Mouse (Mus musculus) MEL (cell line): ENCODE results near the gene Klf2. TPM values are rescaled to one million over a fixed set of nuclear protein-coding genes. Genes with fewer than 3 reads are reported as not detected.

ENCODE experiments used
- DNase-seq: peaks from one replicate; pipeline ENCODE4 v3.0.0; 2011; ENCODE audit warnings: low read depth, low spot score
- H3K27ac ChIP-seq: 2 replicates; pipeline ENCODE4 v1.5.1; 2012; ENCODE audit warnings: low read depth, mild to moderate bottlenecking, control low read depth, low read length, moderate library complexity; ENCODE audit not compliant: control insufficient read depth
- H3K27me3 ChIP-seq, 2 experiments: fragments of 150-350 bp in 1 of 2; sonication (generic) in 1 of 2; 2 replicates each; pipeline ENCODE4 v1.6.1; 2012; ENCODE audit warnings: low read length in 2 of 2, mild to moderate bottlenecking in 2 of 2, improper control_type of control experiment in 1 of 2, moderate library complexity in 1 of 2; ENCODE audit not compliant: insufficient read depth in 2 of 2, control insufficient read depth in 1 of 2
- H3K36me3 ChIP-seq, 2 experiments: 2 replicates each; pipeline ENCODE4 v1.6.1; 2012 to 2014; ENCODE audit warnings: low read length in 2 of 2, improper control_type of control experiment in 1 of 2, inconsistent platforms in 1 of 2, mild to moderate bottlenecking in 1 of 2; ENCODE audit not compliant: insufficient read depth in 2 of 2, control insufficient read depth in 1 of 2
- H3K4me1 ChIP-seq, 2 experiments: fragments of 150-350 bp in 1 of 2; sonication (generic) in 1 of 2; 2 replicates each; pipeline ENCODE4 v1.6.1; 2012; ENCODE audit warnings: low read length in 2 of 2, improper control_type of control experiment in 1 of 2, mild to moderate bottlenecking in 1 of 2; ENCODE audit not compliant: insufficient read depth in 2 of 2, control insufficient read depth in 1 of 2
- H3K4me3 ChIP-seq, 2 experiments: fragments of 150-350 bp in 1 of 2; sonication (generic) in 1 of 2; 2 replicates each; pipeline ENCODE4 v1.5.1; 2012; ENCODE audit warnings: low read depth in 2 of 2, low read length in 2 of 2, mild to moderate bottlenecking in 2 of 2, moderate library complexity in 2 of 2, control low read depth in 1 of 2, improper control_type of control experiment in 1 of 2; ENCODE audit not compliant: control insufficient read depth in 1 of 2, insufficient read depth in 1 of 2
- H3K79me2 ChIP-seq: 2 replicates; pipeline ENCODE4 v1.6.1; 2012; ENCODE audit warnings: mild to moderate bottlenecking, low read length, moderate library complexity; ENCODE audit not compliant: control insufficient read depth, poor library complexity, insufficient read depth
- H3K9ac ChIP-seq: 2 replicates; pipeline ENCODE4 v1.6.1; 2012; ENCODE audit warnings: low read depth, mild to moderate bottlenecking, control low read depth, low read length, moderate library complexity; ENCODE audit not compliant: control insufficient read depth, poor library complexity, severe bottlenecking
- H3K9me3 ChIP-seq: fragments of 150-350 bp; sonication (generic); replicated peaks from 2 replicates; pipeline ENCODE4 v1.6.1; 2012; ENCODE audit warnings: mild to moderate bottlenecking, low read length, improper control_type of control experiment, moderate library complexity; ENCODE audit not compliant: insufficient read depth
- BHLHE40 ChIP-seq: IDR thresholded peaks from 2 replicates; pipeline ENCODE4 v1.6.1; 2012; ENCODE audit warnings: low read depth, mild to moderate bottlenecking, inconsistent platforms, low read length, improper control_type of control experiment, borderline replicate concordance
- CHD1 ChIP-seq: IDR thresholded peaks from 2 replicates; pipeline ENCODE4 v1.6.1; 2012; ENCODE audit warnings: low read depth, mild to moderate bottlenecking, inconsistent platforms, low read length, improper control_type of control experiment
- CHD2 ChIP-seq: IDR thresholded peaks from 2 replicates; pipeline ENCODE4 v1.6.1; 2011; ENCODE audit warnings: low read length, improper control_type of control experiment
- HCFC1 ChIP-seq: IDR thresholded peaks from 2 replicates; pipeline ENCODE4 v1.6.1; 2012; ENCODE audit warnings: low read depth, mild to moderate bottlenecking, inconsistent platforms, low read length, improper control_type of control experiment, moderate library complexity
- JUND ChIP-seq: IDR thresholded peaks from 2 replicates; pipeline ENCODE4 v1.6.1; 2011; ENCODE audit warnings: low read depth, mild to moderate bottlenecking, improper control_type of control experiment, low read length
- MAFK ChIP-seq: IDR thresholded peaks from 2 replicates; pipeline ENCODE4 v1.6.1; 2011; ENCODE audit warnings: low read depth, mild to moderate bottlenecking, low read length, improper control_type of control experiment, borderline replicate concordance
- MYB ChIP-seq: IDR thresholded peaks from 2 replicates; pipeline ENCODE4 v1.6.1; 2011; ENCODE audit warnings: mild to moderate bottlenecking, low read depth, low read length, improper control_type of control experiment
- POLR2AphosphoS5 ChIP-seq: IDR thresholded peaks from 2 replicates; pipeline ENCODE4 v1.6.1; 2012; ENCODE audit warnings: low read depth, borderline replicate concordance, mild to moderate bottlenecking, inconsistent platforms, low read length, moderate library complexity, mixed read lengths
- RCOR1 ChIP-seq: IDR thresholded peaks from 2 replicates; pipeline ENCODE4 v1.6.1; 2012; ENCODE audit warnings: low read depth, mild to moderate bottlenecking, inconsistent platforms, low read length, improper control_type of control experiment
- SIN3A ChIP-seq: IDR thresholded peaks from 2 replicates; pipeline ENCODE4 v1.6.1; 2012; ENCODE audit warnings: low read length, improper control_type of control experiment, inconsistent platforms
- SMC3 ChIP-seq: IDR thresholded peaks from 2 replicates; pipeline ENCODE4 v1.6.1; 2011; ENCODE audit warnings: low read depth, low read length, improper control_type of control experiment
- TBP ChIP-seq: IDR thresholded peaks from 2 replicates; pipeline ENCODE4 v1.8.0; 2011; ENCODE audit warnings: low read depth, low read length, improper control_type of control experiment
- TCF12 ChIP-seq: IDR thresholded peaks from 2 replicates; pipeline ENCODE4 v1.6.1; 2014; ENCODE audit warnings: low read depth, mild to moderate bottlenecking, inconsistent platforms, low read length, improper control_type of control experiment, moderate library complexity
- UBTF ChIP-seq: IDR thresholded peaks from 2 replicates; pipeline ENCODE4 v1.6.1; 2012; ENCODE audit warnings: low read depth, mild to moderate bottlenecking, inconsistent platforms, low read length, improper control_type of control experiment, moderate library complexity, borderline replicate concordance; ENCODE audit not compliant: insufficient read depth
- USF1 ChIP-seq: IDR thresholded peaks from 2 replicates; pipeline ENCODE4 v1.6.1; 2014; ENCODE audit warnings: low read depth, mild to moderate bottlenecking, inconsistent platforms, low read length, improper control_type of control experiment, moderate library complexity
- ZKSCAN1 ChIP-seq: IDR thresholded peaks from 2 replicates; pipeline ENCODE4 v1.6.1; 2012; ENCODE audit warnings: low read depth, mild to moderate bottlenecking, inconsistent platforms, low read length, improper control_type of control experiment, moderate library complexity
- ZNF384 ChIP-seq: IDR thresholded peaks from 2 replicates; pipeline ENCODE4 v1.6.1; 2012; ENCODE audit warnings: low read depth, mild to moderate bottlenecking, inconsistent platforms, low read length, improper control_type of control experiment
- polyA plus RNA-seq, 2 experiments: library from polyadenylated mRNA; stranded (reverse) in 1 of 2; unstranded in 1 of 2; fragments of >175 nt in 1 of 2; fragments of >200 nt in 1 of 2; gene quantifications; 2 replicates each; pipeline versions ENCODE4 v1.2.1 to v1.2.4; 2012; ENCODE audit warnings: low replicate concordance in 2 of 2, low read depth in 1 of 2; ENCODE audit not compliant: insufficient read length in 2 of 2, insufficient read depth in 1 of 2, missing spikeins in 1 of 2
- total RNA-seq: library from RNA; depleted of rRNA; stranded (reverse); fragments of 300-350 nt; gene quantifications from 2 replicates; pipeline ENCODE4 v1.2.3, GENCODE M21; 2012

The Klf2 gene
- total and polyA plus RNA-seq, 3 experiments, result not detected

GRCm38 (mm10) chr8:72360162-72360561 lies 41.3 kb downstream of the Klf2 start:
- no peak overlapping the region for H3K27ac ChIP-seq
- peaks cover 0 to 6% of the 10 kb centered on the region in 2 experiments for H3K36me3 ChIP-seq
- TF ChIP-seq POLR2AphosphoS5, result no peak
- no peak for TF ChIP-seq MYB
- TF ChIP-seq HCFC1, result no peak
- no peak for TF ChIP-seq JUND
- no peak for TF ChIP-seq CHD1
- TF ChIP-seq UBTF, result no peak
- TF ChIP-seq TBP, result no peak
- TF ChIP-seq CHD2, result no peak
- TF ChIP-seq TCF12, result no peak
- no peak for TF ChIP-seq ZNF384
- TF ChIP-seq SMC3, result no peak
- TF ChIP-seq MAFK, result no peak
- TF ChIP-seq, all 39 proteins: peak for 0
- Histone ChIP-seq H3K4me3 (no peak overlapping the region), H3K9ac (no peak overlapping the region), H3K27me3 (no peaks in the 10 kb centered on the region), H3K79me2 (no peaks in the 10 kb centered on the region), H3K9me3 (no peaks in the 10 kb centered on the region), H3K4me1 (peaks cover 0 to 10% of the 10 kb centered on the region in 2 experiments; a peak in 2 of 4 replicates)
- peak; percentile 34 for DNase-seq

GRCm38 (mm10) chr8:72362754-72363153 lies 43.9 kb downstream of the Klf2 start:
- Histone ChIP-seq H3K4me3 (no peak overlapping the region), H3K27ac (no peak overlapping the region), H3K9ac (no peak overlapping the region), H3K36me3 (no peaks in the 10 kb centered on the region; a peak in 3 of 4 replicates), H3K27me3 (no peaks in the 10 kb centered on the region), H3K9me3 (no peaks in the 10 kb centered on the region), H3K4me1 (no peaks in the 10 kb centered on the region), H3K79me2 (no peaks in the 10 kb centered on the region)
- no peak for DNase-seq
- TF ChIP-seq SIN3A, result no peak
- TF ChIP-seq ZNF384, result no peak
- TF ChIP-seq BHLHE40, result no peak
- TF ChIP-seq ZKSCAN1, result no peak
- TF ChIP-seq RCOR1, result no peak
- TF ChIP-seq USF1, result no peak
- no peak for TF ChIP-seq UBTF
